Mouse (Mus musculus) hindbrain, postnatal 0 days (tissue): Measurements from ENCODE around the gene Ptch2. TPM values are rescaled to one million over a fixed set of nuclear protein-coding genes. Genes with fewer than 3 reads are reported as not detected.

Experiments
- ATAC-seq: fragments of 200-750 bp; cut with Nextera tagmentation; 2 replicates; pipeline ENCODE4 v1.8.0; 2017; ENCODE audit warnings: mild to moderate bottlenecking, moderate TSS enrichment, moderate library complexity
- DNase-seq: peaks from one replicate; pipeline ENCODE4 v3.0.0-alpha.2; 2015; ENCODE audit warnings: low spot score
- H3K27ac ChIP-seq: fragments of 300-500 bp; sonication (generic); 2 replicates; pipeline ENCODE4 v1.5.1; 2014; ENCODE audit warnings: mild to moderate bottlenecking
- H3K27me3 ChIP-seq: fragments of 300-500 bp; sonication (generic); 2 replicates; pipeline ENCODE4 v1.6.1; 2014; ENCODE audit warnings: low read length, mixed read lengths; ENCODE audit not compliant: insufficient read depth
- H3K36me3 ChIP-seq: fragments of 300-500 bp; sonication (generic); 2 replicates; pipeline ENCODE4 v1.6.1; 2014; ENCODE audit warnings: low read length, mixed read lengths; ENCODE audit not compliant: insufficient read depth
- H3K4me1 ChIP-seq: fragments of 300-500 bp; sonication (generic); 2 replicates; pipeline ENCODE4 v1.6.1; 2014; ENCODE audit warnings: antibody characterized with exemption, low read length, mixed read lengths; ENCODE audit not compliant: insufficient read depth
- H3K4me2 ChIP-seq: fragments of 300-500 bp; sonication (generic); 2 replicates; pipeline ENCODE4 v1.6.1; 2014; ENCODE audit warnings: low read depth, mild to moderate bottlenecking, low read length, moderate library complexity, mixed read lengths
- H3K4me3 ChIP-seq: fragments of 300-500 bp; sonication (generic); 2 replicates; pipeline ENCODE4 v1.5.1; 2014; ENCODE audit warnings: low read length
- H3K9ac ChIP-seq: fragments of 300-500 bp; sonication (generic); replicated peaks from 2 replicates; pipeline ENCODE4 v1.6.1; 2014; ENCODE audit warnings: mild to moderate bottlenecking, low read length, moderate library complexity, mixed read lengths
- H3K9me3 ChIP-seq: fragments of 300-500 bp; sonication (generic); 2 replicates; pipeline ENCODE4 v1.6.1; 2016; ENCODE audit warnings: low read length, mixed read lengths
- CTCF ChIP-seq: IDR thresholded peaks from 2 replicates; pipeline ENCODE4 v1.5.1; 2016; ENCODE audit warnings: antibody characterized with exemption, control low read depth, low read depth
- WGBS: fragments of 180-500 bp; shearing (Covaris S2); extraction: QIAGEN DNeasy Blood & Tissue Kit; methylation state at CpG from one replicate; pipeline ENCODE4 v1.1.7; 2014; 5-methylcytosine and 5-hydroxymethylcytosine counted together
- polyA plus RNA-seq: library from polyadenylated mRNA; unstranded; fragments of >200 nt; fragmentation: Nextera tagmentation; extraction: Ambion mirVana; gene quantifications from 2 replicates; pipeline ENCODE4 v1.2.1, GENCODE M21; 2015
- total RNA-seq: library from RNA; depleted of rRNA; stranded (reverse); fragments of >200 nt; gene quantifications from 2 replicates; pipeline ENCODE4 v1.2.3, GENCODE M21; 2014

Gene Ptch2
- total and polyA plus RNA-seq, 2 experiments from 2014 or later, result 4.1 to 18.8 TPM

DNA sequence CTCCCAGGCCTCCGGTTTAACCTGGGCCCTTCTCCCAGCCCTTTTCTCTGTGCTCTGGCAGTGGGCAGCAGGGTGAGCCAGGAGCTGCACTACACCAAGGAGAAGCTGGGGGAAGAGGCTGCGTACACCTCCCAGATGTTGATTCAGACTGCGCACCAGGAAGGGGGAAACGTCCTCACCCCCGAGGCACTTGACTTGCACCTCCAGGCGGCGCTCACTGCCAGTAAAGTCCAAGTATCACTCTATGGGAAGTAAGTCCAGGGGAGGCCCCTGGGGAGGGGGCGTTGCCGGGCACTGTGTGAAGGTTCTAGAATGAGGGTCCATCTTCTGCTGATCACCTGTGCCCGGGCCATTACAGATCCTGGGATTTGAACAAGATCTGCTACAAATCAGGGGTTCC lies 8.8 kb downstream of the Ptch2 start:
- Histone ChIP-seq H3K4me2 (no peak overlapping the region), H3K4me3 (no peak overlapping the region), H3K36me3 (peaks cover 20% of the 10 kb centered on the region), H3K4me1 (no peaks in the 10 kb centered on the region; the same call in 1 of the 2 replicates), H3K27me3 (no peaks in the 10 kb centered on the region), H3K9me3 (no peaks in the 10 kb centered on the region), H3K9ac (no peak overlapping the region), H3K27ac (no peak overlapping the region)
- 69% methylated on average over 10 of the region's 10 CpGs for WGBS
- DNase-seq (no peak), ATAC-seq (no peak)
- TF ChIP-seq CTCF, result peak; percentile 36

DNA sequence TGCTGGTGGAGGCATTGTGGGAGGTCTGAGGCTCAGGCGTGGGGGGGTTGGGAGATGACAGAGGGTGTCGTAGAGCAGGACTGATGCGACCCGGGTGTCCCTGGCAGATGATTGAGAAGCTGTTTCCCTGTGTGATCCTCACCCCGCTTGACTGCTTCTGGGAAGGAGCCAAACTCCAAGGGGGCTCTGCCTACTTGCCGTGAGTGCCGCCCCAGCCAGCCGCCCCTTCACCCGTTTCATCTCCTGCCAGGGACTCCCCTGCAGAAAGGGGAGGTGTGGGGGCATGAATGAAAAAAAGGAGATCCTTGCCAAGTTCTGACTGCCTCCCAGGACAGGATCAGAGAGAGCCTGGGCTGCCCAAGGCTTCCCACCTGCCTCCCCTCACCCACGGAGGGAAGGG lies 9.3 kb downstream of the Ptch2 start:
- WGBS, result 31% methylated on average over 10 of the region's 10 CpGs
- DNase-seq, result peak; percentile 26
- H3K27me3 ChIP-seq, result no peaks in the 10 kb centered on the region

DNA sequence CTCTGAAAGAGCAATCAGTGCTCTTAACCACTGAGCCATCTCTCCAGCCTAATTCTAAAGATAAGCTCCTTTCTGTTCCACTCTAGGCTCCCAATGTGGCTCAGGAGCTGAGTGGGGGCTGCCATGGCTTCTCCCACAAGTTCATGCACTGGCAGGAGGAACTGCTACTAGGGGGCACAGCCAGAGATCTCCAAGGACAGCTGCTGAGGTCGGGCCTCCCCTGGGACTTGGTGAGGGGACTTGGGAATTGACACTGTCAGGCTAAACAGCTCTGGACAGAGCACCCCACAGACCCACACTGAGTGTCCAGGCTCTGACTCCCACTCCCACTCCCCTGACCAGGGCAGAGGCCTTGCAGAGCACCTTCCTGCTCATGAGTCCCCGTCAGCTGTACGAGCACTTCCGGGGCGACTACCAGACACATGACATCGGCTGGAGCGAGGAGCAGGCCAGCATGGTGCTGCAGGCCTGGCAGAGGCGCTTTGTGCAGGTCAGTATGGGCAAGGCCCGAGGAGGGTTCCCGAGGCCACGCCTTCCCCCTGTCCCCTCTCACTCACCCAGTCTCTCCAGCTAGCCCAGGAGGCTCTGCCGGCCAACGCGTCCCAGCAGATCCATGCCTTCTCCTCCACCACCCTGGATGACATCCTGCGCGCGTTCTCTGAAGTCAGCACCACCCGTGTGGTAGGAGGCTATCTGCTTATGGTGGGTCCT lies 12.1 kb downstream of the Ptch2 start:
- 89% methylated on average over 18 of the region's 18 CpGs for WGBS
- Histone ChIP-seq H3K4me2 (no peak overlapping the region), H3K9ac (no peak overlapping the region)

More for the DNA sequence above, 9.3 kb downstream of the Ptch2 start:
- no peak for TF ChIP-seq CTCF
- ATAC-seq, result 0 out of 2 replicates have a peak, but pooled peaks have one; percentile 8
- peaks cover 24% of the 10 kb centered on the region for H3K36me3 ChIP-seq
- no peaks in the 10 kb centered on the region; the same call in 1 of the 2 replicates for H3K4me1 ChIP-seq
- no peak overlapping the region for H3K4me2 ChIP-seq
- no peaks in the 10 kb centered on the region for H3K9me3 ChIP-seq
- H3K9ac ChIP-seq, result no peak overlapping the region
- H3K4me3 ChIP-seq, result no peak overlapping the region
- H3K27ac ChIP-seq, result no peak overlapping the region

DNA sequence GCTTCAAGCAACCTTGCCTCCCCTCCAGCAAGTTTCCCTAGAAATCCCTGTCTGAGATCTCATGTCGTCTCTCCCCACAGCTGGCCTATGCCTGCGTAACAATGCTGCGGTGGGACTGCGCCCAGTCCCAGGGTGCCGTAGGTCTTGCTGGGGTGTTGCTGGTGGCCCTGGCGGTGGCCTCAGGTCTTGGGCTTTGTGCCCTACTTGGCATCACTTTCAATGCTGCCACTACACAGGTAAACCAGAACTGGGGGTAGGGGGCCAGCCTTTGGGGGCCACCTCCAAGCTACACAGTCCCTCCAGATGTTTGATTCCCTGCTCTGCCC lies 12.6 kb downstream of the Ptch2 start:
- no peak overlapping the region for H3K4me3 ChIP-seq
- no peak overlapping the region for H3K9ac ChIP-seq
- no peak overlapping the region for H3K4me2 ChIP-seq
- H3K27ac ChIP-seq, result no peak overlapping the region
- H3K27me3 ChIP-seq, result no peaks in the 10 kb centered on the region
- no peaks in the 10 kb centered on the region for H3K4me1 ChIP-seq
- ATAC-seq (no peak), DNase-seq (no peak)
- no peaks in the 10 kb centered on the region for H3K9me3 ChIP-seq
- peaks cover 36% of the 10 kb centered on the region for H3K36me3 ChIP-seq
- 96% methylated on average over 6 of the region's 6 CpGs for WGBS
- no peak for TF ChIP-seq CTCF

More for the DNA sequence above, 12.1 kb downstream of the Ptch2 start:
- DNase-seq, result no peak
- Histone ChIP-seq H3K4me1 (no peaks in the 10 kb centered on the region), H3K36me3 (peaks cover 36% of the 10 kb centered on the region), H3K27ac (no peak overlapping the region), H3K9me3 (no peaks in the 10 kb centered on the region), H3K27me3 (no peaks in the 10 kb centered on the region), H3K4me3 (no peak overlapping the region)
- no peak for ATAC-seq
- no peak for TF ChIP-seq CTCF

DNA sequence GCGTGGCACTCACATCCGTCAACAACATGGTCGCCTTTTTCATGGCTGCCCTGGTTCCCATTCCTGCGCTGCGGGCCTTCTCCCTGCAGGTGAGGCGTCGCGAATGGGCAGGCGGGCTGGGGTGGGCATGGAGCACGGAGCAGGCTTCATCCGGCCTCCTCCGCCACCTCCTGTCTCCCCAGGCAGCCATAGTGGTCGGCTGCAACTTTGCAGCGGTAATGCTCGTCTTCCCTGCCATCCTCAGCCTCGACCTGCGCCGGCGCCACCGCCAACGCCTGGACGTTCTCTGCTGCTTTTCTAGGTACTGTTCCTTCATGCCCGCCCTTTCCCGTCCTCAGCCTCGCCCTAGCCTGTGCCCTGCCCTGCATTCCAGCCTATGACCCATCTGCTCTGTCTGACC lies 13.5 kb downstream of the Ptch2 start:
- Histone ChIP-seq H3K36me3 (peaks cover 36% of the 10 kb centered on the region), H3K4me1 (no peaks in the 10 kb centered on the region), H3K4me3 (no peak overlapping the region), H3K9ac (no peak overlapping the region), H3K27me3 (no peaks in the 10 kb centered on the region), H3K27ac (no peak overlapping the region), H3K4me2 (no peak overlapping the region), H3K9me3 (no peaks in the 10 kb centered on the region)
- no peak for DNase-seq
- no peak for ATAC-seq
- no peak for TF ChIP-seq CTCF
- 93% methylated on average over 25 of the region's 25 CpGs for WGBS

DNA sequence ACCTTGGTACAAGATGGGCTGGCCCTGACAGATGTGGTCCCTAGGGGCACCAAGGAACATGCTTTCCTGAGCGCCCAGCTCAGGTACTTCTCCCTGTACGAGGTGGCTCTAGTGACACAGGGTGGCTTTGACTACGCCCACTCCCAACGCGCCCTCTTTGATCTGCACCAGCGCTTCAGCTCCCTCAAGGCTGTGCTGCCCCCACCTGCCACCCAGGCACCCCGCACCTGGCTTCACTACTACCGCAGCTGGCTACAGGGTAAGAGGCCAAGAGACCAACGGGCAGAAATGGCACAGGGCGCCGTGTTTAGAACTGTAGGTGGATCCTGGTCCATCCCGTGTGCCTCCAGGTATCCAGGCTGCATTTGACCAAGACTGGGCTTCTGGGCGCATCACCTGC lies 14.4 kb downstream of the Ptch2 start:
- H3K4me2 ChIP-seq, result no peak overlapping the region
- H3K9me3 ChIP-seq, result no peaks in the 10 kb centered on the region
- WGBS, result 92% methylated on average over 13 of the region's 13 CpGs
- DNase-seq (no peak), ATAC-seq (no peak)
- no peaks in the 10 kb centered on the region for H3K27me3 ChIP-seq
- no peak for TF ChIP-seq CTCF
- no peak overlapping the region for H3K9ac ChIP-seq
- H3K36me3 ChIP-seq, result peaks cover 42% of the 10 kb centered on the region
- no peak overlapping the region for H3K27ac ChIP-seq
- no peak overlapping the region for H3K4me3 ChIP-seq
- H3K4me1 ChIP-seq, result no peaks in the 10 kb centered on the region

DNA sequence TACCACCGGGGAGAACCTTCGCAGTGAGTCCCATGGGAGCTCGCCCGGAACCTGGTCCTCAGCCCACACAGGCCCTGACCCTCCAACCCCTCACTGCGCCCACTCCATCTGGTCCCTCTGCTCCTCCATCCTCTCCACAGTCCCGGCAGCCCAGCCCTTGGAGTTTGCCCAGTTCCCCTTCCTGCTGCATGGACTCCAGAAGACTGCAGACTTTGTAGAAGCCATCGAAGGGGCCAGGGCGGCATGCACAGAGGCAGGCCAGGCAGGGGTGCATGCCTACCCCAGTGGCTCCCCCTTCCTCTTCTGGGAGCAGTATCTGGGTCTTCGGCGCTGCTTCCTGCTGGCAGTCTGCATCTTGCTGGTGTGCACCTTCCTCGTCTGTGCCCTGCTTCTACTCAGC lies 15.1 kb downstream of the Ptch2 start:
- H3K4me2 ChIP-seq, result no peak overlapping the region
- DNase-seq, result no peak
- 89% methylated on average over 11 of the region's 11 CpGs for WGBS
- no peak for TF ChIP-seq CTCF
- no peak overlapping the region for H3K27ac ChIP-seq
- H3K4me1 ChIP-seq, result no peaks in the 10 kb centered on the region
- no peak overlapping the region for H3K4me3 ChIP-seq
- peaks cover 42% of the 10 kb centered on the region for H3K36me3 ChIP-seq
- ATAC-seq, result no peak
- H3K27me3 ChIP-seq, result no peaks in the 10 kb centered on the region
- no peak overlapping the region for H3K9ac ChIP-seq
- no peaks in the 10 kb centered on the region for H3K9me3 ChIP-seq
